Mouse (Mus musculus) embryonic facial prominence, embryonic 11.5 days (tissue): ENCODE measurements around the gene Lgals12. TPM values are rescaled to one million over a fixed set of nuclear protein-coding genes. Genes with fewer than 3 reads are reported as not detected.

ENCODE experiments used
- ATAC-seq: fragments of 200-750 bp; cut with Nextera tagmentation; replicated peaks from 2 replicates; pipeline ENCODE4 v1.8.0; 2017; ENCODE audit warnings: low read depth; ENCODE audit not compliant: insufficient number of reproducible peaks, low FRiP score, low TSS enrichment
- DNase-seq: peaks from one replicate; pipeline ENCODE4 v3.0.0-alpha.2; 2015; ENCODE audit warnings: low spot score
- H3K27ac ChIP-seq: fragments of 300-500 bp; sonication (generic); replicated peaks from 2 replicates; pipeline ENCODE4 v1.5.1; 2014; ENCODE audit warnings: mild to moderate bottlenecking, low read depth, low read length, control low read depth
- H3K27me3 ChIP-seq: fragments of 300-500 bp; sonication (generic); 2 replicates; pipeline ENCODE4 v1.6.1; 2014; ENCODE audit warnings: mild to moderate bottlenecking, low read length, moderate library complexity, mixed read lengths; ENCODE audit not compliant: control insufficient read depth, insufficient read depth
- H3K36me3 ChIP-seq: fragments of 300-500 bp; sonication (generic); replicated peaks from 2 replicates; pipeline ENCODE4 v1.6.1; 2014; ENCODE audit warnings: low read depth, mild to moderate bottlenecking, low read length, moderate library complexity, mixed read lengths; ENCODE audit not compliant: control insufficient read depth, insufficient read depth
- H3K4me1 ChIP-seq: fragments of 300-500 bp; sonication (generic); 2 replicates; pipeline ENCODE4 v1.6.1; 2014; ENCODE audit warnings: low read length, mixed read lengths; ENCODE audit not compliant: control insufficient read depth, insufficient read depth
- H3K4me2 ChIP-seq: fragments of 300-500 bp; sonication (generic); 2 replicates; pipeline ENCODE4 v1.6.1; 2014; ENCODE audit warnings: low read depth, mild to moderate bottlenecking, control low read depth, low read length, moderate library complexity
- H3K4me3 ChIP-seq: fragments of 300-500 bp; sonication (generic); 2 replicates; pipeline ENCODE4 v1.5.1; 2014; ENCODE audit warnings: low read depth, low read length, control low read depth
- H3K9ac ChIP-seq: fragments of 300-500 bp; sonication (generic); replicated peaks from 2 replicates; pipeline ENCODE4 v1.6.1; 2014; ENCODE audit warnings: mild to moderate bottlenecking, control low read depth, low read length
- H3K9me3 ChIP-seq: fragments of 300-500 bp; sonication (generic); replicated peaks from 2 replicates; pipeline ENCODE4 v1.6.1; 2016; ENCODE audit warnings: mild to moderate bottlenecking, low read length, inconsistent platforms, mixed read lengths; ENCODE audit not compliant: control insufficient read depth
- WGBS: fragments of 180-500 bp; shearing (Covaris S2); extraction: QIAGEN DNeasy Blood & Tissue Kit; methylation state at CpG from one replicate; pipeline ENCODE4 v1.1.7; 2014; 5-methylcytosine and 5-hydroxymethylcytosine counted together
- polyA plus RNA-seq: library from polyadenylated mRNA; unstranded; fragments of >200 nt; fragmentation: Nextera tagmentation; extraction: Ambion mirVana; gene quantifications from 2 replicates; pipeline ENCODE4 v1.2.1, GENCODE M21; 2014

Lgals12 gene
- polyA plus RNA-seq, 1 experiment from 2014 or later, result 0.18 TPM

DNA sequence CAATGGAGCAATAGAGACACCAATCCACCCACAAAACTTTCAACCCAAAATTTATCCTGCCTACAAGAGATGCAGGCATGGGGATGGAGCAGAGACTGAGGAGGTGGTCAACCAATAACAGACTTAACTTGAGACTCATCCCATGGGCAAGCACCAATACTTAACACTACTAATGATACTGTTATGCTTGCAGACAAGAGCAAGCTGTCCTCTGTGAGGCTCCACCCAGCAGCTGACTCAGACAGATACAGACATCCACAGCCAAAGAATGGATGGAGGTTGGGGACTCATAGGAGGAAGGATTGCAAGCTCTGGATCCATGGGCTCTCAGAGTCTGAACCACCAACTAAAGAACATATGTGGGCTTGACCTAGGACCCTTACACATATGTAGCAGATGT is 53.6 kb downstream of the Lgals12 start:
- Histone ChIP-seq H3K9ac (no peak overlapping the region), H3K4me1 (no peaks in the 10 kb centered on the region), H3K36me3 (no peaks in the 10 kb centered on the region), H3K9me3 (no peaks in the 10 kb centered on the region), H3K4me3 (no peak overlapping the region), H3K4me2 (no peak overlapping the region), H3K27me3 (no peaks in the 10 kb centered on the region), H3K27ac (no peak overlapping the region)
- ATAC-seq (no peak), DNase-seq (no peak)

DNA sequence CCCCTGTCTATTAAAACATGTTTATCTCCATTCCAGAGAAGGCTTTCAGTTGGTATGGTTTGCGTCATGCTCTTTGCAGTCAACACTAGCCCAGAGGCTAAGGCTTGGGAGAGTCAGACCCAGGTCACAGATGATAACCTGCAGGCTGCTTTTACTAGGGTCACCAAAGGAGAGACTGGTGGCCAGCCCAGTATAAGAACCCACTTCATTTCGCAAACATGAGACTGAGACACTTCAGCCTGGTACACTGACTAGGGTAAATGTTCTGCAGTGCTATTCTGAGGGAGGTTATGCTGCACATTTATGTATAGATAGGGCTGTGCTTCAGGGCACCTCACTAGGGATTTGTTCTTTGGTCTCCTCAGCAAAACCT is 54.7 kb downstream of the Lgals12 start:
- H3K36me3 ChIP-seq, result no peaks in the 10 kb centered on the region
- ATAC-seq (no peak), DNase-seq (no peak)

DNA sequence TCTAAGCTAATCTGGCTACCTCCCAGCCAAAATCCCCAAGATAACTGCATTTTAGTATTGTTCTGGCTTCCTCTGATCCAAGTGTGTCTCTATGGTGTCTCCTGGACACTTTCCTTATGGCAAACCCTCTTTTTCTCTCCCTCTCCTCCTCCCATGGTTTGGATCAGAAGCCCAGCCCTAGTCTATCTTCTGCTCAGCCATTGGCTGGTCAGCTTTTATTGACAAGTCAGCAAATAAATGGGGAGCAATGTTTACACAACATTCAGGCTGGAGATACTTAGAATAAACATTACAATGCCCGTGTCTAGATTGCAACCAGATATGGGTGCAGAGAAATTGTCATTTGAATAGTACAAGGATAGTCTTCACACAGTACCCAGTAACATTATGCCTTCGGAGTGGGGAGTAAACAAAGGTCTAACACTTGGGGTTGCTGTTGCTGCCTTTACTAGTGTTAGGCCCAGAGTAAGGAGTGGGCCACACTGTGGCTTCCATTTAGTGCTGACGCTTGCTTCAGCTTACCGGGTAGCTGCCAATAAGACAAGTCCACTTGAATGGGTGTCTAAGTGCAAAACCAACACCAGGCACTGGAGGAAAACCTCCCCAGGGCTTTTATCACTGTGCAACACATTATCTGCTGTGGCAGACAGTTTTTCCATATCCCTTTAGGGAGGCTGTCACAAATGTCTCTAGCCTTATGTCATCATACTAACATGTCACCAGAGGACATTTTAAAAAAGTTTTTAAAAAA is 55.3 kb downstream of the Lgals12 start:
- Histone ChIP-seq H3K27ac (no peak overlapping the region), H3K4me3 (no peak overlapping the region), H3K36me3 (no peaks in the 10 kb centered on the region), H3K4me1 (no peaks in the 10 kb centered on the region), H3K9me3 (no peaks in the 10 kb centered on the region), H3K4me2 (no peak overlapping the region), H3K9ac (no peak overlapping the region), H3K27me3 (no peaks in the 10 kb centered on the region)
- DNase-seq (no peak), ATAC-seq (no peak)
- 60% methylated on average over 4 of the region's 4 CpGs for WGBS

More for the DNA sequence above, 54.7 kb downstream of the Lgals12 start:
- Histone ChIP-seq H3K9ac (no peak overlapping the region), H3K4me1 (no peaks in the 10 kb centered on the region), H3K27ac (no peak overlapping the region), H3K27me3 (no peaks in the 10 kb centered on the region), H3K4me2 (no peak overlapping the region), H3K9me3 (no peaks in the 10 kb centered on the region), H3K4me3 (no peak overlapping the region)
- 69% methylated on average over 2 of the region's 2 CpGs for WGBS

DNA sequence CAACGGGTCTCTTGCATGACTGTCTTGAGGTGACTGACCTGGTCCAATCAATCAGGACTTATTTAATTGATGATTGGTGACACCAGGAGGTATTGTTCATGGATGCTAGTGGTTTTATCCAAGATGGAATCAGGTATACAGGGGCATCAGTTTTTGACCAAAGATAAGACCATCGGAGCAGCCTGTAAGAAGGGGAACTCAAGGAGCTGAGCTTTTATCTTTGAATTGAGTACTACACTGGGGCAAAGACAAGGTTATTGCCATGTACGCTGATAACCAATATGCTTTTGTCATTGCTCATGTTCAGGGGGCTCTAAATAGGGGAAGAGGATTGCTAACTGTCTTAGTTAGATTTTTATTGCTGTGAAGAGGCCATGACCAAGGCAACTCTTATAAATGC is 58.1 kb downstream of the Lgals12 start:
- Histone ChIP-seq H3K36me3 (no peaks in the 10 kb centered on the region), H3K4me1 (no peaks in the 10 kb centered on the region), H3K4me2 (no peak overlapping the region), H3K9ac (no peak overlapping the region), H3K27ac (no peak overlapping the region), H3K27me3 (no peaks in the 10 kb centered on the region), H3K4me3 (no peak overlapping the region), H3K9me3 (no peaks in the 10 kb centered on the region)
- WGBS, result 89% methylated on average over 3 of the region's 3 CpGs
- no peak for DNase-seq
- no peak for ATAC-seq

Other genes starting within 250 kb of the Lgals12 start
- gene Spindoc, start 224.2 kb downstream of the Lgals12 start, polyA plus RNA-seq, result 22.4 and 24.8 TPM in 2 replicates
- gene 2700081O15Rik, start 189.6 kb downstream of the Lgals12 start, polyA plus RNA-seq, result 10.4 and 11.4 TPM in 2 replicates
- 148 and 156 TPM in 2 replicates for gene Rtn3, start 123.9 kb downstream of the Lgals12 start, polyA plus RNA-seq
- 9.4 and 11.9 TPM in 2 replicates for gene Atl3, start 113.2 kb downstream of the Lgals12 start, polyA plus RNA-seq
- 7.4 and 8.6 TPM in 2 replicates for gene Pla2g16, start 49.7 kb downstream of the Lgals12 start, polyA plus RNA-seq
- gene Hrasls5, start 5.3 kb upstream of the Lgals12 start, polyA plus RNA-seq, result not detected in 2 replicates
- not detected in 2 replicates for gene Slc22a19, start 104.1 kb upstream of the Lgals12 start, polyA plus RNA-seq
- not detected in 2 replicates for gene Slc22a26, start 195.5 kb upstream of the Lgals12 start, polyA plus RNA-seq